Mouse (Mus musculus) E14TG2a.4 (cell line): ENCODE results near the gene Plxnd1.

Experiments used
- CTCF ChIP-seq: conservative IDR thresholded peaks from 2 replicates; pipeline ENCODE4 v1.5.1; 2014; ENCODE audit warnings: low read length
- NANOG ChIP-seq: IDR thresholded peaks from 2 replicates; pipeline ENCODE4 v1.6.1; 2014; ENCODE audit warnings: borderline replicate concordance, low read length, mixed read lengths
- POU5F1 ChIP-seq: IDR thresholded peaks from 2 replicates; pipeline ENCODE4 v1.6.1; 2014; ENCODE audit warnings: low read length, borderline replicate concordance

DNA sequence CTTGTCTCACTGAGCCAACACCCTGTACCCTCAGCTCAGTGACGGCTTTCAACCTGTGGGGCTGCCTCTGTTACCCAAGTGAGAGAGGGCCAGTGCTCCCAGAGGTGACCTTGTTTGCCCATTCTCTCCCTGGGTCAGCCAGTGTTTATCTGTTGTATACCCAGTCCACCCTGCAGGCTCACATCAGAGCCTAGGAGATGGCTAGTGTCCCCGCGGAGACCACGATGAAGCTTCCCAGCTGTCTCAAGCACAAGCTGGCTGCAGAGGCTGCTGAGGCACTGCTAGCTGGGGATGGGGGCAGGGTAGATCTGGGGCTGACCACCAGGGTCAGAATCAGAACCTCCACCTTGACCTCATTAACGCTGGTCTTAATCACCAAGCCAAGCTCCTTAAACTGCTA lies 64.8 kb downstream of the Plxnd1 start:
- TF ChIP-seq CTCF (no peak), NANOG (no peak), POU5F1 (no peak)
